Mouse (Mus musculus): ENCODE measurements at regions not wholly inside any gene's neighbourhood (a gene's known extent, or its start where the extent isn't known, plus 50 kb on each side); places are given as distances from the start of the nearest gene placed in this dataset.

DNA sequence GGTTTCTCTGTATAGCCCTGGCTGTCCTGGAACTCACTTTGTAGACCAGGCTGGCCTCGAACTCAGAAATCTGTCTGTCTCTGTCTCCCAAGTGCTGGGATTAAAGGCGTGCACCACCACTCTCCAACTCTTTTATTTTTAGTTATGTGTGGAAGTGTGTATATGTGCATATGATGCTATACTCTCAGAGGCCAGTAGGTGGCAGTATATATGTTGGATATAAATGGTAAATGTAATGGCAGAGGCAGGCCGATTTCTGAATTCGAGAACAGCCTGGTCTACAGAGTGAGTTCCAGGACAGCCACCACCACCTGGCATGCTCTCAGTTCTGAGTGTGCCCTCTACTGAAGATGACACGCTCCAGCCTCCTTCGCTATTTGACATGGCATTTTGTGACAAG is 214.4 kb upstream of the Chl1 start:
- H3K9me3 ChIP-seq (replicated peaks; ENCODE audit: low read length), result no peaks in the 10 kb centered on the region
- no peak overlapping the region for H3K4me2 ChIP-seq (ENCODE audit: low read length)
- ATAC-seq (replicated peaks; ENCODE audit: low FRiP score, low read depth) (no peak), DNase-seq (ENCODE audit: low spot score) (no peak)
- H3K27ac ChIP-seq, result no peak overlapping the region
- H3K9ac ChIP-seq (ENCODE audit: low read depth, low read length), result no peak overlapping the region
- H3K36me3 ChIP-seq (ENCODE audit: insufficient read depth, low read length), result no peaks in the 10 kb centered on the region
- no peak overlapping the region for H3K4me3 ChIP-seq (replicated peaks; ENCODE audit: low read depth, low read length)
- H3K27me3 ChIP-seq (ENCODE audit: insufficient read depth, low read length), result no peaks in the 10 kb centered on the region
- 94% methylated on average over 6 of the region's 6 CpGs for WGBS
- no peaks in the 10 kb centered on the region for H3K4me1 ChIP-seq (replicated peaks; ENCODE audit: insufficient read depth, low read length)
- TF ChIP-seq CTCF (IDR thresholded peaks at IDR 0.05; ENCODE audit: low read depth), result peak; percentile 48

DNA sequence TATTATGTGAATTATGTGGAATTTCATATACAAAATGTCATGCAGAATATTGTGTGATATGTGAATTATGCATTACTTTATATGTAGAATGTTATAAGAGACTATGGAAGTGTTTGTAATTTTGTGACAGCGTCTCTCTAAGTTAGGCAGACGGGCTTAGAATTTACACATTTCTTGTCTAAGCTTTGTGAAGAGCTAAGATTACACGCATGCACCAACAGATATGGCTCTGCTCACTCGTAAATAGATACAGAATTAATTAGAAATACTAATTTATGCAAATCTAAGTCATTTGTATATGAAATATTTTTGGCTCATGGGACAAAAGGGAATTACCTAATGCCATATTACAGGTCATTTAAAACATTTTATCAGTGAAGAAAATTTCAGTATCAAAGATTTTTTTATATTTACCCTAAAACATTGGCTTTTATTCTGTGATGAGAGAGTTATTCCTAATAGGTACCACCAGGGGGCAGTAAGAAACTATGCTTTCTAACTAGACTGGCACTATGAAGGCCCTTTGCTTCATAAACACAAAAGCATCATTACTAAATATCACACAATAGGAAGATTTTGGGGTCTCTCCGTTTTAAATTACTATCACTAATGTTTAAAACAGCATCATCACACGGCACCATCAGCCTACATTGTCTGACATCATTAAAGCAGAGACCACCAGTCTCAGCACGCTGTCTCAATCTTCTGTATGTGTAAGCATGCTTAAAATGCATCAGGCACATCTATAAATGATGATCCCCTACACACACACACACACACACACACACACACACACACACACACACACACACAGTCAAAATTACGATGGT is 203.8 kb upstream of the Chl1 start:
- Histone ChIP-seq H3K9ac (ENCODE audit: low read depth, low read length) (no peak overlapping the region), H3K27ac (no peak overlapping the region), H3K4me2 (ENCODE audit: low read length) (no peak overlapping the region), H3K36me3 (ENCODE audit: insufficient read depth, low read length) (no peaks in the 10 kb centered on the region), H3K4me3 (replicated peaks; ENCODE audit: low read depth, low read length) (no peak overlapping the region), H3K4me1 (replicated peaks; ENCODE audit: insufficient read depth, low read length) (no peaks in the 10 kb centered on the region), H3K27me3 (ENCODE audit: insufficient read depth, low read length) (no peaks in the 10 kb centered on the region), H3K9me3 (replicated peaks; ENCODE audit: low read length) (no peaks in the 10 kb centered on the region)
- peak; percentile 86 for TF ChIP-seq CTCF (IDR thresholded peaks at IDR 0.05; ENCODE audit: low read depth)
- 48% methylated on average over 8 of the region's 8 CpGs for WGBS
- ATAC-seq (replicated peaks; ENCODE audit: low FRiP score, low read depth) (no peak), DNase-seq (ENCODE audit: low spot score) (peak; percentile 88)

DNA sequence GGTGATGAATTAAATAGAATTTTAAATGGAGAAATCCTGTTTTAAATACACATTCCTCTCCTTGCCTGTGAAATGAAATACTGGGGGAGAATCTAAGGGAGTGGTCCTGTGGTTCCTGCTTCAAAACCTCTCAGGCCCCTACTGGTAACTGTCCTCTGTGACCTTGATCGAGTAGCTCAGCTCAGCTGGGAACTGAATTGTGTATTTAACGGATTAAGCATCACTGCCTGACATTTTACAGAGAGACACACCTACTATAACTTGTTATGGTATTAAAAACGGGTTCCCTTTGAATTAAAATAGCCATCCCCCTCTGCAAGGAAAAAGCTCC is 203.2 kb upstream of the Chl1 start:
- Histone ChIP-seq H3K4me1 (replicated peaks; ENCODE audit: insufficient read depth, low read length) (no peaks in the 10 kb centered on the region), H3K27ac (no peak overlapping the region), H3K27me3 (ENCODE audit: insufficient read depth, low read length) (no peaks in the 10 kb centered on the region), H3K4me3 (replicated peaks; ENCODE audit: low read depth, low read length) (no peak overlapping the region), H3K9ac (ENCODE audit: low read depth, low read length) (no peak overlapping the region), H3K9me3 (replicated peaks; ENCODE audit: low read length) (no peaks in the 10 kb centered on the region), H3K4me2 (ENCODE audit: low read length) (no peak overlapping the region), H3K36me3 (ENCODE audit: insufficient read depth, low read length) (no peaks in the 10 kb centered on the region)
- 35% methylated on average over 3 of the region's 3 CpGs for WGBS
- ATAC-seq (replicated peaks; ENCODE audit: low FRiP score, low read depth) (no peak), DNase-seq (ENCODE audit: low spot score) (no peak)
- no peak for TF ChIP-seq CTCF (IDR thresholded peaks at IDR 0.05; ENCODE audit: low read depth)

DNA sequence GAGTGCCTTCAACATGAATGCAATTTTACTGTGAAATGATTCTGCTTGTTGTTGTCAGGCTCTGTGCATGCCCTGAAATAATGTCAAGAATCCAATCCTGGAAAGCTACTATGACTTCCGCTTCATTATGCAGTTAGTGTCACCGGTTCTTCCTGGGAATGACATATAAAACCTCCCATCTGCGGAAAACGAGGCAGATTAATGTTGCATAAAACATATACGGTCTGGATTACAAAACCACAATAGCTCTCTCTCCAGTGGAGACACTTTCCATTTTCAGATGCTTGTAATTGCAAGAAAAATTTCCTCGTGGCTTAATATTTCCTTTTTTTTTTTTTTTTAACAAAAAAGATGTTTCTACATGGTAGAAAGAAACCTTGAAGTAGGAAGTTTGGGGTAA is 198.2 kb upstream of the Chl1 start:
- DNase-seq (ENCODE audit: low spot score), result peak; percentile 57
- Histone ChIP-seq H3K36me3 (ENCODE audit: insufficient read depth, low read length) (no peaks in the 10 kb centered on the region), H3K27ac (no peak overlapping the region), H3K9ac (ENCODE audit: low read depth, low read length) (no peak overlapping the region), H3K4me2 (ENCODE audit: low read length) (no peak overlapping the region), H3K27me3 (ENCODE audit: insufficient read depth, low read length) (no peaks in the 10 kb centered on the region), H3K4me1 (replicated peaks; ENCODE audit: insufficient read depth, low read length) (no peaks in the 10 kb centered on the region), H3K9me3 (replicated peaks; ENCODE audit: low read length) (no peaks in the 10 kb centered on the region), H3K4me3 (replicated peaks; ENCODE audit: low read depth, low read length) (no peak overlapping the region)
- WGBS, result 14% methylated on average over 6 of the region's 6 CpGs
- no peak for TF ChIP-seq CTCF (IDR thresholded peaks at IDR 0.05; ENCODE audit: low read depth)
- no peak for ATAC-seq (replicated peaks; ENCODE audit: low FRiP score, low read depth)

DNA sequence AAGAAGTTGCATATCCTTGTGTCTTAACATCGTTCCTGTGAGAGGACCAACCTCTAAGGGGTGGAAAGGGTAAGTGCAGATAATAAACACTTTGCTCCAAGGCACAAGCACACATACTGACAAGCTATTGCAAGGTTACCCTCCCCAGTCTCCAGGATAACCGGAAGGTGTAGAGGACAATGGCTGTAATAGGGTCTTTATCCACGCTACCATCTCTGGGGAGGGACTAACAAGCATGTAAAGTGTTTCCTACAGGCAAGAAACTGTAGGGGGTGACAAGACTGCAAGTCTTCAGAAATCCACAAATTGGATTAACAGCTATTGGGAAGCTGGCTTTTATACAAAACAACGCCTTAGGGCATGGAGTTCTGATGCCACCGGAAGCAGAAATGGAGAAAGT is 197.5 kb upstream of the Chl1 start:
- WGBS, result 87% methylated on average over 5 of the region's 5 CpGs
- no peak for ATAC-seq (replicated peaks; ENCODE audit: low FRiP score, low read depth)
- no peak for TF ChIP-seq CTCF (IDR thresholded peaks at IDR 0.05; ENCODE audit: low read depth)

DNA sequence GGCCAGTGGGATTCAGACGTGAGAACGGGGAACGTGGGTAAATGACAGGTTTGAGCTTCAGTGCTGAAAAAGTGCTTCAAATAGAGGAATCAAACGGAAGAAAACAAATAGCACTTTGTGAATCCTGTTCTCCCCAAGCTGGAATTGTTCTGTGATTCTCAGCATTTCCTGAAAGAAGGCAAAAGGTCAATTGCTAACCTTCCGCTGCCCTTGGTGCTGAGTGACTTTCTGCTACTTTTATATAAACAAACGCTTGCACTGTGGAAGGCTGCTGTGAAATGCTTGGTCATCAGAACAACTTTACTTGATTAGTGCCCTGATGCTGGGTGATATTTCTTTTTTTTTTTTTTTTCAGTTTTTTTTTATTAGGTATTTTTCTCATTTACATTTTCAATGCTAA is 192.3 kb upstream of the Chl1 start:
- Histone ChIP-seq H3K4me2 (ENCODE audit: low read length) (no peak overlapping the region), H3K9me3 (replicated peaks; ENCODE audit: low read length) (no peaks in the 10 kb centered on the region), H3K27ac (no peak overlapping the region), H3K27me3 (ENCODE audit: insufficient read depth, low read length) (no peaks in the 10 kb centered on the region), H3K36me3 (ENCODE audit: insufficient read depth, low read length) (no peaks in the 10 kb centered on the region), H3K9ac (ENCODE audit: low read depth, low read length) (no peak overlapping the region), H3K4me1 (replicated peaks; ENCODE audit: insufficient read depth, low read length) (no peaks in the 10 kb centered on the region), H3K4me3 (replicated peaks; ENCODE audit: low read depth, low read length) (no peak overlapping the region)
- peak; percentile 73 for DNase-seq (ENCODE audit: low spot score)
- 9% methylated on average over 6 of the region's 6 CpGs for WGBS
- TF ChIP-seq CTCF (IDR thresholded peaks at IDR 0.05; ENCODE audit: low read depth), result no peak
- no peak for ATAC-seq (replicated peaks; ENCODE audit: low FRiP score, low read depth)

More for the DNA sequence above, 197.5 kb upstream of the Chl1 start:
- no peak for DNase-seq (ENCODE audit: low spot score)
- no peak overlapping the region for H3K9ac ChIP-seq (ENCODE audit: low read depth, low read length)
- no peaks in the 10 kb centered on the region for H3K36me3 ChIP-seq (ENCODE audit: insufficient read depth, low read length)
- no peaks in the 10 kb centered on the region for H3K9me3 ChIP-seq (replicated peaks; ENCODE audit: low read length)
- H3K4me3 ChIP-seq (replicated peaks; ENCODE audit: low read depth, low read length), result no peak overlapping the region
- no peak overlapping the region for H3K27ac ChIP-seq
- H3K4me2 ChIP-seq (ENCODE audit: low read length), result no peak overlapping the region
- H3K4me1 ChIP-seq (replicated peaks; ENCODE audit: insufficient read depth, low read length), result no peaks in the 10 kb centered on the region
- H3K27me3 ChIP-seq (ENCODE audit: insufficient read depth, low read length), result no peaks in the 10 kb centered on the region
